Mouse (Mus musculus) heart, embryonic 14.5 days (tissue): ENCODE results near the gene Syt1. TPM values are rescaled to one million over a fixed set of nuclear protein-coding genes. Genes with fewer than 3 reads are reported as not detected.

Experiments used
- ATAC-seq: fragments of 200-750 bp; cut with Nextera tagmentation; 2 replicates; pipeline ENCODE4 v1.8.0; 2017; ENCODE audit warnings: low read depth, moderate TSS enrichment; ENCODE audit not compliant: insufficient number of reproducible peaks, insufficient read depth, low FRiP score
- H3K27ac ChIP-seq, 2 experiments: fragments of 200-500 bp in 1 of 2; fragments of 300-500 bp in 1 of 2; sonication (generic) in 1 of 2; replicated peaks in 1 of 2; 2 replicates each; pipeline ENCODE4 v1.5.1; 2012 to 2014; ENCODE audit warnings: low read depth in 2 of 2, low read length in 2 of 2, control low read depth in 1 of 2, mild to moderate bottlenecking in 1 of 2, mixed read lengths in 1 of 2; ENCODE audit not compliant: control insufficient read depth in 1 of 2, insufficient read depth in 1 of 2
- H3K27me3 ChIP-seq: fragments of 300-500 bp; sonication (generic); 2 replicates; pipeline ENCODE4 v1.6.1; 2014; ENCODE audit warnings: mild to moderate bottlenecking, low read length, control low read depth; ENCODE audit not compliant: control insufficient read depth, insufficient read depth
- H3K36me3 ChIP-seq: fragments of 300-500 bp; sonication (generic); 2 replicates; pipeline ENCODE4 v1.6.1; 2014; ENCODE audit warnings: mild to moderate bottlenecking, control low read depth, low read length, mixed read lengths; ENCODE audit not compliant: control insufficient read depth, insufficient read depth
- H3K4me1 ChIP-seq, 2 experiments: fragments of 200-500 bp in 1 of 2; fragments of 300-500 bp in 1 of 2; sonication (generic) in 1 of 2; 2 replicates each; pipeline ENCODE4 v1.6.1; 2012 to 2014; ENCODE audit warnings: low read length in 2 of 2, control low read depth in 1 of 2, mixed read lengths in 1 of 2; ENCODE audit not compliant: control insufficient read depth in 2 of 2, insufficient read depth in 2 of 2
- H3K4me2 ChIP-seq: fragments of 300-500 bp; sonication (generic); 2 replicates; pipeline ENCODE4 v1.6.1; 2014; ENCODE audit warnings: mild to moderate bottlenecking, low read length
- H3K4me3 ChIP-seq, 2 experiments: fragments of 200-500 bp in 1 of 2; fragments of 300-500 bp in 1 of 2; sonication (generic) in 1 of 2; 2 replicates each; pipeline ENCODE4 v1.5.1; 2012 to 2014; ENCODE audit warnings: low read length in 2 of 2, mild to moderate bottlenecking in 2 of 2, control low read depth in 1 of 2, low read depth in 1 of 2, moderate library complexity in 1 of 2; ENCODE audit not compliant: control insufficient read depth in 1 of 2, insufficient read depth in 1 of 2
- H3K9ac ChIP-seq: fragments of 300-500 bp; sonication (generic); 2 replicates; pipeline ENCODE4 v1.6.1; 2014; ENCODE audit warnings: mild to moderate bottlenecking, low read length
- H3K9me3 ChIP-seq: fragments of 300-500 bp; sonication (generic); 2 replicates; pipeline ENCODE4 v1.6.1; 2016; ENCODE audit warnings: low read length, control low read depth; ENCODE audit not compliant: control insufficient read depth
- WGBS: fragments of 180-500 bp; shearing (Covaris S2); extraction: QIAGEN DNeasy Blood & Tissue Kit; methylation state at CpG from one replicate; pipeline ENCODE4 v1.1.7; 2014; 5-methylcytosine and 5-hydroxymethylcytosine counted together
- polyA plus RNA-seq: library from polyadenylated mRNA; unstranded; fragments of >200 nt; fragmentation: Nextera tagmentation; extraction: Ambion mirVana; gene quantifications from 2 replicates; pipeline ENCODE4 v1.2.1, GENCODE M21; 2014

The Syt1 gene
- polyA plus RNA-seq, 1 experiment from 2014 or later: 1.2 TPM

- no peaks in the 10 kb centered on the region for H3K36me3 ChIP-seq
- H3K9me3 ChIP-seq: no peaks in the 10 kb centered on the region
- no peak for ATAC-seq
- H3K4me3 ChIP-seq: no peak overlapping the region
- 75% methylated on average over 6 of the region's 6 CpGs for WGBS
- H3K4me1 ChIP-seq: no peaks in the 10 kb centered on the region
- no peak overlapping the region for H3K4me2 ChIP-seq
- no peak overlapping the region for H3K9ac ChIP-seq
- no peaks in the 10 kb centered on the region for H3K27me3 ChIP-seq
- H3K27ac ChIP-seq: no peak overlapping the region
These were observed 247.1 kb downstream of the Syt1 start for GRCm38 (mm10) chr10:108763722-108764121.

DNA sequence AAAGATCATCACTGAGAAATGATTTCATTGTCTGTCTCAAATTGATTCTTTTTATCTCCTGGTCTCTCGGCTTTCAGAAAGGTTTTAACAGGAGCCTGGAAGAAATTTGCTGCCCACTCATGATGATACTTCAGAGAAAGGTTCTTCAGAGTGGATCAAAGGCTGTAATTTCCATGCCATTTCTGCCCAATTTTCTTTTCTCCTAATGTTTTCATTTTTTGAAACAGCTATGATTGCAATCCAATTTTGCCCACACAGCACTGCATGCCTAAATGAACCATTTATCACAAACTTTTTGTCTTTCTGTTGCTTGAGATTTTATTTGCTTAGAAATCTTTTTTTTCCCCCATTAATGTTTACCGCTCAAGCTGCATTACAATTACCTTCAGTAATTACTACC is 257.5 kb downstream of the Syt1 start:
- Histone ChIP-seq H3K9me3 (no peaks in the 10 kb centered on the region), H3K4me3 (no peak overlapping the region), H3K36me3 (no peaks in the 10 kb centered on the region), H3K9ac (no peak overlapping the region), H3K27me3 (no peaks in the 10 kb centered on the region), H3K27ac (no peak overlapping the region), H3K4me1 (no peaks in the 10 kb centered on the region), H3K4me2 (no peak overlapping the region)
- 84% methylated on average over 2 of the region's 2 CpGs for WGBS
- no peak for ATAC-seq

DNA sequence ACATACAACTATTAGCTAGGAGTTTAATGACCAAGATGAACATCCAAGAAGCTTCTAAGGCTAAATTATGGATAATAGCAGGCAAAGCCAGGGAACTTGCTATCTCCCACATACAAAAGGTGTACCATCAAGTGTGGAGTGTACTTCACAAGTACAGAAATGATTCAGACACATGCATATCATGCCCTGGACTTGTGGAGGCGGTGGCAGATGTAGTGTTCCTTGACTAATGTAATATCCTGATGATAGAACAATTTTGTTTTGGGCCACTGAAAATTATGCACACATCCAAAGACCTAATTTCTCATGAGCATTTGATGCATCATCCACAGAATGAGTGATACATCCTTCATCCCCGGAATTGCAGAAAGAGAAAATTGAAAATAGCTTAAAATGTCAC is 267.0 kb downstream of the Syt1 start:
- 76% methylated on average over 2 of the region's 2 CpGs for WGBS
- no peak overlapping the region for H3K9ac ChIP-seq
- no peaks in the 10 kb centered on the region for H3K36me3 ChIP-seq
- H3K4me2 ChIP-seq: no peak overlapping the region
- H3K9me3 ChIP-seq: no peaks in the 10 kb centered on the region
- no peak overlapping the region for H3K27ac ChIP-seq
- ATAC-seq: no peak
- no peak overlapping the region for H3K4me3 ChIP-seq
- no peaks in the 10 kb centered on the region for H3K4me1 ChIP-seq
- H3K27me3 ChIP-seq: no peaks in the 10 kb centered on the region

GRCm38 (mm10) chr10:108733982-108734381 is 276.8 kb downstream of the Syt1 start:
- ATAC-seq: no peak

DNA sequence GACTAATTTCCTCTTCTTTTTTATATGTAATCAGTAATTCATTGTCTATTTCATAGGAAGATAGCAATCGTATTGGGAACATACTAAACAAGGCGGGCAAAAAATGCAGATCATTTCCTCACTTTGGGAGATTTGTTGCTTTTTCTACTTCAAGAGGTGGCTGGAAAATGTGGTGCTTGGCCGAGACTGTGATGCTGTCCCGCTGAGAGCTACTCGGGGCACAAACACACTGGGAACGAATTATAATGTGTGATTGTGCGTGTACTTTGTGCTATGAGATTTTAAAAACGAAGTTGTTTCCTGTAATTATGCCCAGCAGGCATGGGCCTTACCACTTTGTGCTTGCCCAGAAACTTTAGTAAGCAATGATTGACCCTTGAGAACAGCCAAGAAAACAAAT is 281.8 kb downstream of the Syt1 start:
- Histone ChIP-seq H3K36me3 (no peaks in the 10 kb centered on the region), H3K27me3 (no peaks in the 10 kb centered on the region), H3K4me3 (no peak overlapping the region), H3K9me3 (peaks cover 5% of the 10 kb centered on the region; the same call in 1 of the 2 replicates), H3K4me2 (no peak overlapping the region), H3K4me1 (no peaks in the 10 kb centered on the region), H3K27ac (no peak overlapping the region), H3K9ac (no peak overlapping the region)
- WGBS: 83% methylated on average over 8 of the region's 8 CpGs
- no peak for ATAC-seq

More at GRCm38 (mm10) chr10:108733982-108734381, 276.8 kb downstream of the Syt1 start:
- no peak overlapping the region for H3K9ac ChIP-seq
- peaks cover 5% of the 10 kb centered on the region; the same call in 1 of the 2 replicates for H3K9me3 ChIP-seq
- no peaks in the 10 kb centered on the region for H3K36me3 ChIP-seq
- no peak overlapping the region for H3K27ac ChIP-seq
- no peaks in the 10 kb centered on the region for H3K4me1 ChIP-seq
- no peak overlapping the region for H3K4me2 ChIP-seq
- H3K27me3 ChIP-seq: no peaks in the 10 kb centered on the region
- WGBS: 54% methylated on average over 2 of the region's 2 CpGs
- no peak overlapping the region for H3K4me3 ChIP-seq

DNA sequence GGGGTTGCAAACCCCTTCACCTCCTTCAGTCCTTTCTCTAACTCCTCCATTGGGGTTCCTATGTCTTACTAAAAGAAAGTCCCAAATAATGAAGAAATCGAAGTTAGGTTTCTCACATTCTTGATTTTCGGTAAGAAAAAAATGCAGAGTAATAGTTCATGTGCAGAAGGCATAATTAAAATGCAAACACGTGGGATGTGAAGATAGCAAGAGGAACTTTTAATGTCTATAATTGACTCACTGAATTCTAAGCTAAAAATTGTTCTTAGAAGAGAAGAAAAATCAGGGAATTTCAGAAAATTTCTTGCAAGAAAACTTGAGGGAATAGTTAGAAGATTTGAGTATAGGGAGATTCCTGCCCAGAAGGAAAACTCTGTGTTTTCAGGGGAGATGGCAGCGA is 284.4 kb downstream of the Syt1 start:
- WGBS: 79% methylated on average over 4 of the region's 4 CpGs
- Histone ChIP-seq H3K9ac (no peak overlapping the region), H3K9me3 (no peaks in the 10 kb centered on the region), H3K4me1 (no peaks in the 10 kb centered on the region), H3K27me3 (no peaks in the 10 kb centered on the region), H3K4me2 (no peak overlapping the region), H3K4me3 (no peak overlapping the region), H3K36me3 (no peaks in the 10 kb centered on the region), H3K27ac (no peak overlapping the region)
- no peak for ATAC-seq

GRCm38 (mm10) chr10:108724878-108725277 is 285.9 kb downstream of the Syt1 start:
- Histone ChIP-seq H3K9ac (no peak overlapping the region), H3K27me3 (no peaks in the 10 kb centered on the region), H3K9me3 (no peaks in the 10 kb centered on the region), H3K4me1 (no peaks in the 10 kb centered on the region), H3K36me3 (no peaks in the 10 kb centered on the region), H3K4me2 (no peak overlapping the region), H3K4me3 (no peak overlapping the region), H3K27ac (no peak overlapping the region)
- WGBS: 76% methylated on average over 3 of the region's 3 CpGs
- ATAC-seq: no peak

- H3K4me3 ChIP-seq: no peak overlapping the region
- H3K9ac ChIP-seq: no peak overlapping the region
- 61% methylated on average over 5 of the region's 5 CpGs for WGBS
- H3K27ac ChIP-seq: no peak overlapping the region
- ATAC-seq: no peak
- H3K27me3 ChIP-seq: no peaks in the 10 kb centered on the region
- no peaks in the 10 kb centered on the region for H3K36me3 ChIP-seq
- H3K4me1 ChIP-seq: no peaks in the 10 kb centered on the region
- no peaks in the 10 kb centered on the region for H3K9me3 ChIP-seq
- H3K4me2 ChIP-seq: no peak overlapping the region
These were observed 300.3 kb downstream of the Syt1 start for GRCm38 (mm10) chr10:108710514-108710913.
